Mouse (Mus musculus) frontal cortex, postnatal 14 days (tissue): ENCODE results near the gene Pcyt1a.
A peak's percentile ranks its signal among the peaks of the same experiment; 100 is the strongest.
"Not testable (repeated sequence)": the region's sequence is repeated elsewhere in the genome, so short reads cannot be mapped to it uniquely, and the experiment has no call there.

Source experiments
- DNase-seq, 2 experiments: peaks; one replicate each; pipeline ENCODE4 v3.0.0; 2022; ENCODE audit warnings: low spot score in 2 of 2

Gene Pcyt1a

GRCm38 (mm10) chr16:32472276-32473015 lies 41.7 kb downstream of the Pcyt1a start:
- no peak for DNase-seq

- no peak for DNase-seq
These were observed 46.6 kb downstream of the Pcyt1a start for GRCm38 (mm10) chr16:32477315-32477714.

- no peak for DNase-seq
These were observed 48.7 kb downstream of the Pcyt1a start for GRCm38 (mm10) chr16:32479415-32479814.

- DNase-seq, result no peak
These were observed 53.7 kb downstream of the Pcyt1a start for GRCm38 (mm10) chr16:32484431-32484871.

GRCm38 (mm10) chr16:32485209-32485608 lies 54.5 kb downstream of the Pcyt1a start:
- DNase-seq, result no peak

GRCm38 (mm10) chr16:32486046-32486445 lies 55.3 kb downstream of the Pcyt1a start:
- no peak for DNase-seq

- no peak for DNase-seq
These were observed 56.8 kb downstream of the Pcyt1a start, which contains the start of gene Slc51a for GRCm38 (mm10) chr16:32487234-32488111. Gene Slc51a (minus strand): TSS chr16:32487879.

GRCm38 (mm10) chr16:32488939-32489338 lies 58.2 kb downstream of the Pcyt1a start:
- DNase-seq, result no peak

GRCm38 (mm10) chr16:32494371-32494770 lies 63.6 kb downstream of the Pcyt1a start:
- not testable (repeated sequence) for DNase-seq

- DNase-seq, result no peak
These were observed 65.2 kb downstream of the Pcyt1a start, which contains the start of gene Zdhhc19 for GRCm38 (mm10) chr16:32495965-32496364. Gene Zdhhc19 (plus strand): TSS chr16:32496265.

- DNase-seq, result no peak
These were observed 68.3 kb downstream of the Pcyt1a start for GRCm38 (mm10) chr16:32498996-32499395.

GRCm38 (mm10) chr16:32499430-32500037 lies 68.8 kb downstream of the Pcyt1a start:
- DNase-seq, result peak in 1 of 2 experiments; percentile 88

- DNase-seq, result no peak
These were observed 70.7 kb downstream of the Pcyt1a start for GRCm38 (mm10) chr16:32501459-32501858.

- DNase-seq, result no peak
These were observed 72.1 kb downstream of the Pcyt1a start for GRCm38 (mm10) chr16:32502621-32503335.

- no peak for DNase-seq
These were observed 72.9 kb downstream of the Pcyt1a start for GRCm38 (mm10) chr16:32503633-32504032.

GRCm38 (mm10) chr16:32506298-32506697 lies 75.6 kb downstream of the Pcyt1a start:
- DNase-seq, result no peak

- no peak for DNase-seq
These were observed 76.1 kb downstream of the Pcyt1a start for GRCm38 (mm10) chr16:32506868-32507267.

GRCm38 (mm10) chr16:32507407-32507806 lies 76.7 kb downstream of the Pcyt1a start:
- DNase-seq, result peak in 1 of 2 experiments; percentile 53

GRCm38 (mm10) chr16:32508035-32508434 lies 77.3 kb downstream of the Pcyt1a start:
- no peak for DNase-seq

GRCm38 (mm10) chr16:32508506-32509065 lies 77.9 kb downstream of the Pcyt1a start:
- DNase-seq, result no peak
